Mouse (Mus musculus): ENCODE results near the gene Il34.

Gene Il34

GRCm38 (mm10) chr8:110708429-110708828 lies 97.3 kb downstream of the Il34 start:
- DNase-seq (ENCODE audit: extremely low spot score) = no peak

GRCm38 (mm10) chr8:110706288-110706870 lies 99.3 kb downstream of the Il34 start:
- DNase-seq (ENCODE audit: extremely low spot score) = no peak

GRCm38 (mm10) chr8:110705391-110706287 lies 100.1 kb downstream of the Il34 start:
- DNase-seq (ENCODE audit: extremely low spot score) = no peak

GRCm38 (mm10) chr8:110704103-110704502 lies 101.6 kb downstream of the Il34 start:
- no peak for DNase-seq (ENCODE audit: extremely low spot score)

- no peak for DNase-seq (ENCODE audit: extremely low spot score)
These were observed 102.2 kb downstream of the Il34 start for GRCm38 (mm10) chr8:110703460-110704061.

- no peak for DNase-seq (ENCODE audit: extremely low spot score)
These were observed 102.9 kb downstream of the Il34 start for GRCm38 (mm10) chr8:110702636-110703459.

GRCm38 (mm10) chr8:110700561-110700960 lies 105.2 kb downstream of the Il34 start:
- DNase-seq (ENCODE audit: extremely low spot score) = no peak

GRCm38 (mm10) chr8:110699501-110699900 lies 106.2 kb downstream of the Il34 start:
- DNase-seq (ENCODE audit: extremely low spot score) = no peak

GRCm38 (mm10) chr8:110698098-110698497 lies 107.6 kb downstream of the Il34 start:
- no peak for DNase-seq (ENCODE audit: extremely low spot score)

GRCm38 (mm10) chr8:110697571-110697970 lies 108.2 kb downstream of the Il34 start:
- no peak for DNase-seq (ENCODE audit: extremely low spot score)

GRCm38 (mm10) chr8:110696051-110696450 lies 109.7 kb downstream of the Il34 start:
- DNase-seq (ENCODE audit: extremely low spot score) = no peak

- DNase-seq (ENCODE audit: extremely low spot score) = no peak
These were observed 110.3 kb downstream of the Il34 start for GRCm38 (mm10) chr8:110695431-110695830.

- DNase-seq (ENCODE audit: extremely low spot score) = no peak
These were observed 110.9 kb downstream of the Il34 start for GRCm38 (mm10) chr8:110694826-110695225.

- no peak for DNase-seq (ENCODE audit: extremely low spot score)
These were observed 111.5 kb downstream of the Il34 start for GRCm38 (mm10) chr8:110694226-110694625.

Data from embryo, embryonic 9.5 days (tissue).